30 mouse cellular contexts compared by ENCODE assay signal in the genomic region with DNA sequence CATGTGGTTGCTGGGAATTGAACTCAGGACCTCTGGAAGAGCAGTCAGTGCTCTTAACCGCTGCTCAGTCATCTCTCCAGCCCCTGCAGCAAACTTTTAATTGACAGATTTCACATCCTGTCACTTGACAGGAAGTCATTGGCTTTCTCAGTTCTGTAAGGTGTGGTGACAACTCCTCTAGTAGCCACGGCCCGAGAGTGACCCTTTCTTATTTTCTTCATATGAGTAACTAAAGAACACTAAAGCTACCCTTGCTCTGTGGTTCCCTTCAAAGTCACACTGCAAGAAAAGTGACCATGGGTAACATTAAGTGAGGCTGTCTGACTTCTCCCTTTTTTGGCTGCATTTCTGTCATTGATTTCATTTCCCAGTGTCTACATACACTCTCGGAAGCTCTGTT. TPM values are rescaled to one million over a fixed set of nuclear protein-coding genes. Genes with fewer than 3 reads are reported as not detected.
"Had no signal": no experiment of that assay in that cellular context is flagged by ENCODE, and none has a peak within 500 bp of the region (broad histone marks: within the 10 kb centered on the region; RNA-seq: fewer than 3 reads in every experiment).

No protein-coding gene starts in this region.

- H3K4me1 ChIP-seq: liver, embryonic 12.5 days had no signal

- H3K27ac ChIP-seq: heart, embryonic 10.5 days; heart, embryonic 13.5 days; heart, embryonic 15.5 days; hindbrain, embryonic 13.5 days; hindbrain, embryonic 15.5 days; layer of hippocampus, adult 2 months; limb, embryonic 13.5 days; limb, embryonic 15.5 days; liver, embryonic 12.5 days; liver, embryonic 14.5 days had no signal

- H3K4me3 ChIP-seq: heart, embryonic 10.5 days; heart, embryonic 13.5 days; heart, embryonic 15.5 days; hindbrain, embryonic 13.5 days; hindbrain, embryonic 15.5 days; layer of hippocampus, adult 2 months; limb, embryonic 13.5 days; limb, embryonic 15.5 days; liver, embryonic 12.5 days had no signal

- DNase-seq: gastrocnemius, postnatal 14 days; gastrocnemius, postnatal 36 days; heart, adult 18-20 months; heart, postnatal 14 days; heart, postnatal 36 days; kidney, adult 18-20 months; kidney, adult 8-10 months; kidney, postnatal 10 days; kidney, postnatal 25 days; kidney, postnatal 4 days; left cerebral cortex, postnatal 4 days had no signal

- H3K4me2 ChIP-seq: heart, embryonic 13.5 days; heart, embryonic 15.5 days; hindbrain, embryonic 13.5 days; hindbrain, embryonic 15.5 days; limb, embryonic 13.5 days; limb, embryonic 15.5 days; liver, embryonic 12.5 days had no signal

- ATAC-seq: intestine, postnatal 0 days; liver, embryonic 12.5 days had no signal

- H3K36me3 ChIP-seq: heart, embryonic 10.5 days; heart, embryonic 13.5 days; heart, embryonic 15.5 days; hindbrain, embryonic 13.5 days; hindbrain, embryonic 15.5 days; limb, embryonic 13.5 days; limb, embryonic 15.5 days; liver, embryonic 12.5 days had no signal

- H3K9ac ChIP-seq: heart, embryonic 13.5 days; heart, embryonic 15.5 days; hindbrain, embryonic 13.5 days; hindbrain, embryonic 15.5 days; limb, embryonic 13.5 days; limb, embryonic 15.5 days; liver, embryonic 12.5 days; liver, embryonic 14.5 days had no signal

- H3K9me3 ChIP-seq: heart, embryonic 10.5 days; heart, embryonic 13.5 days; heart, embryonic 15.5 days; hindbrain, embryonic 13.5 days; hindbrain, embryonic 15.5 days; limb, embryonic 13.5 days; limb, embryonic 15.5 days; liver, embryonic 12.5 days had no signal

RNA-seq across cellular contexts. Expression of a gene that starts 49.4 kb away (rescaled TPM):
- total RNA-seq: gastrocnemius, adult 18-20 months; gastrocnemius, adult 8-10 months; gastrocnemius, postnatal 14 days; gastrocnemius, postnatal 36 days; heart, adult 18-20 months; heart, adult 8-10 months; heart, postnatal 36 days; hematopoietic stem cell, adult 5-6 weeks; liver, adult 2 months had no signal
- polyA plus RNA-seq: gonadal fat pad, adult 2 months; kidney, embryonic 14.5 days; kidney, embryonic 16.5 days; liver, adult 2 months; liver, embryonic 14.5 days had no signal
